Mouse (Mus musculus) kidney, adult 9 months (tissue): Measurements from ENCODE around the gene Gm14819.
"Not testable (repeated sequence)": the region's sequence is repeated elsewhere in the genome, so short reads cannot be mapped to it uniquely, and the experiment has no call there.

Experiments used
- DNase-seq: peaks from one replicate; pipeline ENCODE4 v3.0.0; 2022

Gm14819 gene

GRCm38 (mm10) chrX:35403883-35404282 lies at the start of gene Gm14819:
Gene Gm14819, plus strand, starts transcription at chrX:35404183.
- DNase-seq, result not testable (repeated sequence)
